Mouse (Mus musculus) granulocyte monocyte progenitor cell, adult 5-6 weeks (primary cell): Measurements from ENCODE around the gene Chd5. TPM values are rescaled to one million over a fixed set of nuclear protein-coding genes. Genes with fewer than 3 reads are reported as not detected.

Source experiments
- ATAC-seq: replicated peaks from 2 replicates; pipeline ENCODE4 v1.8.0; 2016; ENCODE audit warnings: mild to moderate bottlenecking, moderate TSS enrichment, inconsistent platforms; ENCODE audit not compliant: poor library complexity, severe bottlenecking
- total RNA-seq, 2 experiments: library from RNA; stranded (forward) in 1 of 2; stranded (reverse) in 1 of 2; fragments of 200-712, 200-1000 nt in 1 of 2; fragments of >200 nt in 1 of 2; fragmentation: Nextera tagmentation in 1 of 2; gene quantifications; 2 replicates each; pipeline ENCODE4 v1.2.3; 2014 to 2017

The Chd5 gene
- total RNA-seq, 2 experiments from 2014 or later: not detected

GRCm38 (mm10) chr4:152315498-152316213, 22.8 kb upstream of the Chd5 start:
- ATAC-seq: peak; percentile 59

GRCm38 (mm10) chr4:152317631-152318033, 20.8 kb upstream of the Chd5 start:
- no peak for ATAC-seq

GRCm38 (mm10) chr4:152318517-152319234, 19.8 kb upstream of the Chd5 start, which contains the start of gene Rnf207:
Rnf207 (minus strand) TSS chr4:152318993.
- peak; percentile 79 for ATAC-seq

- ATAC-seq: no peak
Measured at GRCm38 (mm10) chr4:152321464-152321863, 17.0 kb upstream of the Chd5 start.

- peak; percentile 1; the same call in 1 of the 2 replicates for ATAC-seq
Measured at GRCm38 (mm10) chr4:152324641-152325562, 13.5 kb upstream of the Chd5 start.

- peak; percentile 94 for ATAC-seq
Measured at GRCm38 (mm10) chr4:152325574-152326411, 12.7 kb upstream of the Chd5 start, which contains the start of gene Rpl22. Rpl22 (plus strand) TSS chr4:152325742.

GRCm38 (mm10) chr4:152326543-152326942, 11.9 kb upstream of the Chd5 start:
- ATAC-seq: no peak

GRCm38 (mm10) chr4:152328691-152329090, 9.8 kb upstream of the Chd5 start:
- ATAC-seq: 0 out of 2 replicates have a peak, but pooled peaks have one; percentile 12

GRCm38 (mm10) chr4:152332952-152333351, 5.5 kb upstream of the Chd5 start:
- peak; percentile 88 for ATAC-seq

- no peak for ATAC-seq
Measured at GRCm38 (mm10) chr4:152333587-152333986, 4.9 kb upstream of the Chd5 start.

GRCm38 (mm10) chr4:152337772-152338171, 679 bp upstream of the Chd5 start:
- ATAC-seq: no peak

- ATAC-seq: no peak
Measured at GRCm38 (mm10) chr4:152339293-152339790, 891 bp downstream of the Chd5 start.

- peak; percentile 51 for ATAC-seq
Measured at GRCm38 (mm10) chr4:152340584-152341284, 2.3 kb downstream of the Chd5 start.

- peak; percentile 48 for ATAC-seq
Measured at GRCm38 (mm10) chr4:152343296-152343695, 4.8 kb downstream of the Chd5 start.

- peak; percentile 12; the same call in 1 of the 2 replicates for ATAC-seq
Measured at GRCm38 (mm10) chr4:152344651-152345050, 6.2 kb downstream of the Chd5 start.

- peak; percentile 74 for ATAC-seq
Measured at GRCm38 (mm10) chr4:152345120-152345889, 6.9 kb downstream of the Chd5 start.

GRCm38 (mm10) chr4:152349837-152350381, 11.5 kb downstream of the Chd5 start:
- no peak for ATAC-seq
